Mouse (Mus musculus): Measurements from ENCODE around the gene Taf1c. TPM values are rescaled to one million over a fixed set of nuclear protein-coding genes. Genes with fewer than 3 reads are reported as not detected.

The Taf1c gene
- 8.4 and 10.5 TPM in 2 replicates for polyA plus RNA-seq (2015; fragmentation: Nextera tagmentation; extraction: Ambion mirVana)

DNA sequence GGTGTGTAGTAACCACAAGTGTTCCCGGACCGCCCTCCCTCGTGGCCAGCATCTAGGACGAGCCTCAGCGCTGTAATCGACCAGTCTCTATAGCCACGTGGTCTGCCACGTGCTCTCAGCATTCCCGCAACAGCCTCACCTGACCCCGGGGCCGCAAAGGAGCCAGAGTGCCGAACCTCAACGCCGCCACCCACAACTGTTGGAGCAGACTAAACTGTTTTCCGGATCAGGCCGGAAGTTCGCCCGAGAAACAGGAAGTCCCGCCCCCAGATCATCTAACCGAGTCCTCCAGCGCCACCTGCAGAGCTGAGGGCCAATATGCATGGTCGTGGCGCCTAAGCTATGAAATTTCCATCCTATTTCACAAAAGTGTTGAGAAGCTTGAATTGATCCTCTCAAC lies at the start of gene Taf1c:
Taf1c (minus strand) TSS at position 227 of the 400 bp plus-strand sequence.

DNA sequence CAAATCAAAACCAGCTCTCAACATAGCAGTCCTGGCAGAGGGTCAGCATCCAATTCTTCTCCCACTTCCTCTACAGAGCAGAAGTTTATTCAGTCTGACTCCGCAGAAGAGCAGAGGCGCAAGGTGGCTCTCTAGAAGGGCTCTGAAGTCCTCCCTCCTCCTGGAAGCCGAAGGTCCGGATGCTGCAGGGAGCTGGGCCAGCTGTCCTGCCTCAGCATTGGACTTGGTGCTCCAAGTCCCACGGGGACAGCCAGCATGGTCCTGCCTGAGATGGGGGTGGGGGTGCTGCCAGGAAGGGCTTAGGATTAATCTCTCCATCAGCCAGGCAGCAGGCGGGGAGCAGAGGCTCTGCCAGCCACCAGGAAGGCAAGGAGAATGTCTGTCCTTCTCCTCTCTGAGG lies 30.4 kb upstream of the Taf1c start, which contains the start of gene Kcng4:
Kcng4 (minus strand) TSS at position 303 of the 400 bp plus-strand sequence.

GRCm38 (mm10) chr8:119612471-119612870 lies 7.4 kb upstream of the Taf1c start, which contains the start of gene Adad2:
TSS of gene Adad2 (plus strand) at chr8:119612747.

GRCm38 (mm10) chr8:119574437-119575365 lies 30.3 kb downstream of the Taf1c start, which contains the start of the genes Hsdl1 and Dnaaf1:
TSS of gene Hsdl1 (minus strand) at chr8:119575183.
TSS of gene Dnaaf1 (plus strand) at chr8:119575235.

GRCm38 (mm10) chr8:119558603-119559401 lies 46.2 kb downstream of the Taf1c start, which contains the start of gene Mbtps1:
TSS of gene Mbtps1 (minus strand) at chr8:119558735.

Other genes starting within 250 kb of the Taf1c start
- gene Mlycd, start 210.3 kb downstream of the Taf1c start, polyA plus RNA-seq (2015; fragmentation: Nextera tagmentation; extraction: Ambion mirVana), result 21.8 and 22.4 TPM in 2 replicates
- 0.46 and 0.60 TPM in 2 replicates for gene Osgin1, start 171.1 kb downstream of the Taf1c start, polyA plus RNA-seq (2015; fragmentation: Nextera tagmentation; extraction: Ambion mirVana)
- gene Necab2, start 158.5 kb downstream of the Taf1c start, polyA plus RNA-seq (2015; fragmentation: Nextera tagmentation; extraction: Ambion mirVana), result 58.0 and 62.3 TPM in 2 replicates
- gene Slc38a8, start 103.5 kb downstream of the Taf1c start, polyA plus RNA-seq (2015; fragmentation: Nextera tagmentation; extraction: Ambion mirVana), result not detected in 2 replicates
- 38.1 and 43.1 TPM in 2 replicates for gene Mbtps1, start 46.5 kb downstream of the Taf1c start, polyA plus RNA-seq (2015; fragmentation: Nextera tagmentation; extraction: Ambion mirVana)
- gene Hsdl1, start 30.0 kb downstream of the Taf1c start, polyA plus RNA-seq (2015; fragmentation: Nextera tagmentation; extraction: Ambion mirVana), result 89.8 and 103 TPM in 2 replicates
- 0.41 and 0.52 TPM in 2 replicates for gene Dnaaf1, start 30.0 kb downstream of the Taf1c start, polyA plus RNA-seq (2015; fragmentation: Nextera tagmentation; extraction: Ambion mirVana)
- 0.08 TPM in 1 of 2 replicates, not detected in the other for gene Adad2, start 7.5 kb upstream of the Taf1c start, polyA plus RNA-seq (2015; fragmentation: Nextera tagmentation; extraction: Ambion mirVana)
- gene Kcng4, start 30.5 kb upstream of the Taf1c start, polyA plus RNA-seq (2015; fragmentation: Nextera tagmentation; extraction: Ambion mirVana), result 0.19 and 0.27 TPM in 2 replicates
- 19.4 and 20.1 TPM in 2 replicates for gene Wfdc1, start 61.1 kb upstream of the Taf1c start, polyA plus RNA-seq (2015; fragmentation: Nextera tagmentation; extraction: Ambion mirVana)
- gene Atp2c2, start 94.8 kb upstream of the Taf1c start, polyA plus RNA-seq (2015; fragmentation: Nextera tagmentation; extraction: Ambion mirVana), result 0.50 and 0.62 TPM in 2 replicates
- gene Tldc1, start 173.2 kb upstream of the Taf1c start, polyA plus RNA-seq (2015; fragmentation: Nextera tagmentation; extraction: Ambion mirVana), result 8.0 and 9.7 TPM in 2 replicates
- 82.1 and 83.4 TPM in 2 replicates for gene Cotl1, start 235.3 kb upstream of the Taf1c start, polyA plus RNA-seq (2015; fragmentation: Nextera tagmentation; extraction: Ambion mirVana)